Mouse (Mus musculus) midbrain, embryonic 14.5 days (tissue): Measurements from ENCODE around the gene Gm10842. TPM values are rescaled to one million over a fixed set of nuclear protein-coding genes. Genes with fewer than 3 reads are reported as not detected.
A peak's percentile ranks its signal among the peaks of the same experiment; 100 is the strongest.

ENCODE experiments used
- ATAC-seq: fragments of 200-750 bp; cut with Nextera tagmentation; 2 replicates; pipeline ENCODE4 v1.8.0; 2017; ENCODE audit warnings: moderate number of reproducible peaks, moderate library complexity; ENCODE audit not compliant: low FRiP score, low TSS enrichment
- DNase-seq: peaks from one replicate; pipeline ENCODE4 v3.0.0-alpha.2; 2015
- H3K27ac ChIP-seq: fragments of 300-500 bp; sonication (generic); replicated peaks from 2 replicates; pipeline ENCODE4 v1.5.1; 2014; ENCODE audit warnings: mild to moderate bottlenecking, low read depth, low read length, moderate library complexity
- H3K27me3 ChIP-seq: fragments of 300-500 bp; sonication (generic); 2 replicates; pipeline ENCODE4 v1.6.1; 2014; ENCODE audit warnings: low read length, control low read depth, mixed read lengths; ENCODE audit not compliant: control insufficient read depth, insufficient read depth
- H3K36me3 ChIP-seq: fragments of 300-500 bp; sonication (generic); 2 replicates; pipeline ENCODE4 v1.6.1; 2014; ENCODE audit warnings: low read length, control low read depth; ENCODE audit not compliant: control insufficient read depth, insufficient read depth
- H3K4me1 ChIP-seq: fragments of 300-500 bp; sonication (generic); 2 replicates; pipeline ENCODE4 v1.6.1; 2014; ENCODE audit warnings: mild to moderate bottlenecking, antibody characterized with exemption, low read length, control low read depth; ENCODE audit not compliant: control insufficient read depth, insufficient read depth
- H3K4me2 ChIP-seq: fragments of 300-500 bp; sonication (generic); 2 replicates; pipeline ENCODE4 v1.6.1; 2014; ENCODE audit warnings: mild to moderate bottlenecking, low read length, moderate library complexity
- H3K4me3 ChIP-seq: fragments of 300-500 bp; sonication (generic); replicated peaks from 2 replicates; pipeline ENCODE4 v1.5.1; 2014; ENCODE audit warnings: low read depth, low read length
- H3K9ac ChIP-seq: fragments of 300-500 bp; sonication (generic); replicated peaks from 2 replicates; pipeline ENCODE4 v1.6.1; 2014; ENCODE audit warnings: mild to moderate bottlenecking, low read length, moderate library complexity
- H3K9me3 ChIP-seq: fragments of 300-500 bp; sonication (generic); 2 replicates; pipeline ENCODE4 v1.6.1; 2016; ENCODE audit warnings: low read length, control low read depth, mixed read lengths; ENCODE audit not compliant: control insufficient read depth
- WGBS: fragments of 180-500 bp; shearing (Covaris S2); extraction: QIAGEN DNeasy Blood & Tissue Kit; methylation state at CpG from one replicate; pipeline ENCODE4 v1.1.7; 2014; 5-methylcytosine and 5-hydroxymethylcytosine counted together
- polyA plus RNA-seq: library from polyadenylated mRNA; unstranded; fragments of >200 nt; fragmentation: Nextera tagmentation; extraction: Ambion mirVana; gene quantifications from 2 replicates; pipeline ENCODE4 v1.2.1, GENCODE M21; 2014

Gm10842 gene
- polyA plus RNA-seq, 1 experiment from 2014 or later: not detected

DNA sequence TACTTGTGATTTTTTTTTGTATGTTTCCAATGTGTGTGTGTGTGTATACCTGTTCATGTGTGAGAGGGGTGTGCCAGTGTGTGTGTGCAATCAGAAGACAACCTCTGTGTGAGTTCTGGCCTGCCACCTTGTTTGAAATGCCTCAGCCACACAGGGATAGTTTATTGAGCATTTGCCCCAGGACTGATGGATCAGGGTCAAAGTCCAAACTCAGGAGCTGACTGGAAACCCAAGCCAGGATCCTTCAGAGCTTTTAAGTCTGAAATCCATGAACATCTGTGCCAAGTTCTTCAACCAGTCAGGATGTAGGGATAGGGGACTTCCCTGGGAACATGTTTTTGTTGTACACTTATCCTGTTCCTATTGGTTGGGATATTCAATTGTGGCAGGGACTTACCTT lies 11.4 kb downstream of the Gm10842 start:
- Histone ChIP-seq H3K9ac (no peak overlapping the region), H3K4me3 (no peak overlapping the region), H3K4me2 (no peak overlapping the region), H3K9me3 (no peaks in the 10 kb centered on the region), H3K36me3 (no peaks in the 10 kb centered on the region), H3K4me1 (0 out of 2 replicates have a peak, but pooled peaks cover 4% of the 10 kb centered on the region), H3K27ac (no peak overlapping the region), H3K27me3 (no peaks in the 10 kb centered on the region)
- no peak for ATAC-seq
- DNase-seq: no peak

DNA sequence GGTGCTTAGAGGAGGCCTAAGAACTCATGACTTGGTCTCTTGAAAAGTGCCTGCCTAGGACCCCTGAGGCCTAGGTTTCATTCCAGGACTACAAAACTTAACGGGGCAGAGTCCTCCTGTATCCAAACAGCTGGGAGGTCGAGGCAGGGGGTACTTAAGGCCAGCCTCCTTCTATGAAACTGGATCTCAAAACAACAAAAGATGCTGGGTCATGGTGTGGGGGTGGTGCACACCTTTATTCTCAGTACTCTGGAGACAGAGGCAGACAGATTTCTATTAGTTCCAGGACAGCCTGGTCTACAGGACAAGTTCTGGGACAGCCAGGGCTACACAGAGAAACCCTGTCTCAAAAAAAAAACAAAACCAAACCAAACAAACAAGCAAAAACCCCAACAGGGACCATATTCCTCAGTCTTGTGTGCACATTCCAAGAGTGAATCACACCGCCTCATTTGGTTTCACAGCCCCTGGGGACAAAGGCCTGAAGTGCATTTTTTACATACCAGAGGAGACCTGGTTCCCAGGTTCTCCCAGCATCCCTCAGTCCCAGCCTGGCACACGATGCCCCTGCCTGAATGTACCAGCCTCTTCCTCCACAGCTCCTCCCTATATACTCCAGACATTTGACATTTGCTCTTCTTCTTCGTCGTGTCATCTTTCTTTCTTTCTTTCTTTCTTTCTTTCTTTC lies 13.1 kb downstream of the Gm10842 start:
- no peak for ATAC-seq

DNA sequence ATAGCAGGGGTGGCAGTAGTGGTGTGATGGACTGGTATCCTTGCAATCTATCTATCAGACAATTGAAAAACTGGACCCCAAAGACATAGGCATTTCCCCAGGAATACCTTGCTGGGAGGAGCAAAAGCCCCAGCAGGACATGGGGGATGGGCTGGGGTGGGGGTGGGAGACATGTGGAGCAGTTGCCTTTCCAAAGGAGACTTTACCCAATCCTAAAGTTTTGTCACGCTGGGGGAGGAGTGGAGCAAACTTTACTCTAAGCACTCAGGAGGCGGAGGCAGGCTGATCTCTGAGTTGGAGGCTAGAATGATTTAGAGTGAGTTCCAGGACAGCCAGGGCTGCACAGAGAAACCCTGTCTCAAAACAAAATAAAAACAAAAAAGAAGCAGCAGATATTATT lies 14.7 kb downstream of the Gm10842 start:
- Histone ChIP-seq H3K27me3 (no peaks in the 10 kb centered on the region), H3K9me3 (peaks cover 12% of the 10 kb centered on the region), H3K36me3 (no peaks in the 10 kb centered on the region), H3K27ac (no peak overlapping the region), H3K4me2 (no peak overlapping the region), H3K4me1 (no peaks in the 10 kb centered on the region), H3K9ac (no peak overlapping the region), H3K4me3 (no peak overlapping the region)
- no peak for DNase-seq
- 95% methylated on average over 2 of the region's 2 CpGs for WGBS
- no peak for ATAC-seq

More for the DNA sequence above, 13.1 kb downstream of the Gm10842 start:
- Histone ChIP-seq H3K27ac (no peak overlapping the region), H3K9ac (no peak overlapping the region), H3K4me1 (no peaks in the 10 kb centered on the region), H3K36me3 (no peaks in the 10 kb centered on the region), H3K27me3 (no peaks in the 10 kb centered on the region), H3K4me2 (no peak overlapping the region), H3K4me3 (no peak overlapping the region), H3K9me3 (peaks cover 4% of the 10 kb centered on the region)
- WGBS: 64% methylated on average over 6 of the region's 6 CpGs
- DNase-seq: no peak

DNA sequence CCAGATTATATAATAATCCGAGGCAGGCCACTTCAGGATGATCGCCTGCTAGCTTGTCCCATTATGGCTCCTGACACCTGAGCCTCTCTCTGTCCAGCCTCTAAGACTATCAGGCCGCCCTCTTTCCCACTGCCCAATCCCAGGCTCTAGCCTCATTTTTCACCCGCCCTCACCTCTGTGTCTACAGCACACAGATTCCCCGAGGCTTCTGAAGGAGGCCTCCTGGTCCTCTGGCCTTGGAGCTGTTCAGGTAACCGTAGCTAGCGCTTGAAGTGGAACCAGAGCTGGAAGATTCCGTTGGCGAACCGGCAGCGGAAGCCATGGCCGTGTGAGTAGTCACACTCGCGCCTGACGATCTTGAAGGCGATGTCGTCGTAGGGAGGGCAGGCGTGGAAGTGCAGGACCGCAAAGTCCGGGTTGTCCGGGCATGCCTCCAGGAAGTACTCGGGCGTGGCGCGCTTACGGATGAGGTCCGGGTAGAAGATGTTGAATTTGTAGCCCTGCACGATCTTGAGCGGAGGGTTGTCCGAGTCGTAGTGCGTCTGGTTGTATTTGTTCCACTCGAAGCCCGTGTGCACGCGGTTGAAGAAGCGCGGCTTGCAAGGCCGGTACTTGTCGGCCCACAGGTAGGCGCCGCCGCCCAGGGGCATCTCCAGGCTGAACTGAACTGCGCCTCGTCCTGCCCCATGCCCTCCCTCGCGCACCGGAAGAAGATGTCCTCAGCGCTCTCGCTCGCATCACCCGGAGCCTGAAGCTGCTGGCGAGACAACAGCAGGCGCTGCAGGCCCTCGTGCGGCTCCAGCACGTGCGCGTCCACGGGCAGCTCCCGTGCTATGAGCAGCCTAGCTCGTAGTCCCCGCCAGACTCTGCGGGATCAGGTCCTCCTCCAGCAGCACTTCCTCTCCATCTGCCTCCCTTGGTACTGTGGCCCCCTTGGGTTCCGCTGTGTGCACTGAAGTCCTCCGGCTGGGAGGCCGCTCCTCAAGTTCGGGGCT lies 18.1 kb downstream of the Gm10842 start:
- Histone ChIP-seq H3K9me3 (peaks cover 12% of the 10 kb centered on the region), H3K36me3 (no peaks in the 10 kb centered on the region), H3K9ac (no peak overlapping the region), H3K4me3 (no peak overlapping the region), H3K4me2 (no peak overlapping the region), H3K4me1 (no peaks in the 10 kb centered on the region), H3K27ac (no peak overlapping the region), H3K27me3 (no peaks in the 10 kb centered on the region)
- ATAC-seq: no peak
- WGBS: 86% methylated on average over 69 of the region's 69 CpGs
- no peak for DNase-seq

DNA sequence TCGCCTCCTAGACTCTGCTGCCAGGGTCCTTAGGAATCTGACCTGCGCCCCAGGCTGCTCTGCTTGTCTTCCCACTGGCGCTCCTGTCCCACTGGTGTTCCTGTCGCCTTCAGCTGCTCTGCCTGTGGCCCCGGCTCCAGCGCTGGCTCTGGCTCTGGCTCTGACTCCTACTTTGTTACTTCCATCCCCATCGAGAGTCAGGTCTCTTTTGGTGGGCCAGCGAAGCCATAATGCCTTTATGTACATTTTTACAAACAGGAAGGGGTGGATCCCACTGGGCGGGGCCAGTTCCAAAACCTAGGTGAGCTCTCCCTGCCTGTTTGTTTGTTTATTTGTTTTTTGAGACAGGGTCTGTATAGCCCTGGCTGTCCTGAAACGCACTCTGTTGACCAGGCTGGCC lies 20.1 kb downstream of the Gm10842 start:
- ATAC-seq (no peak), DNase-seq (no peak)
- H3K4me1 ChIP-seq: no peaks in the 10 kb centered on the region
- no peaks in the 10 kb centered on the region for H3K27me3 ChIP-seq
- WGBS: 92% methylated on average over 10 of the region's 10 CpGs
- no peak overlapping the region for H3K27ac ChIP-seq
- H3K9me3 ChIP-seq: peaks cover 12% of the 10 kb centered on the region
- H3K9ac ChIP-seq: no peak overlapping the region
- H3K4me3 ChIP-seq: no peak overlapping the region
- H3K36me3 ChIP-seq: no peaks in the 10 kb centered on the region
- no peak overlapping the region for H3K4me2 ChIP-seq

DNA sequence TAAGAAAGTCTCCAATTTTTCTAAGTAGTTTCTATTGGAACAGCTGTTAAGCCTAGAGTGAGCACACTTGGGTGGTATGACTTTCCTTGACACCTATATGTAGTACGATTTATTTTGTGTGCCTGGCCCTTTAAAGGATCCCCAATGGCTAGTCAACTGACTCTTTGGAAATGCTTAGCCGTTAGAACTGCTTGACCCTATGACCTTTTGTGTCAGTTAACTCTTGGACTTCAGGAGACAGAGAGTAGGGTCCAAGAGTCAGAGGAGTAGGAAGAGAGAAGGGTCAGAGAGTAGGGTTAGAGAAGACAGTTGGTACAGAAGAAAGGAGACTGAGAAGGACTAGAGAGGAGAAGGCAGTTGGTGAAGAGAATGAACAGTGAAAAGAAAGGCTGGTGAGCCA lies 31.8 kb downstream of the Gm10842 start, which contains the start of gene Tlk2:
Gene Tlk2 (plus strand): TSS at position 292 of the 400 bp plus-strand sequence.
- H3K9ac ChIP-seq: no peak within 1 kb of the TSS
- DNase-seq (no peak), ATAC-seq (no peak)
- H3K4me3 ChIP-seq: peak within 1 kb of the TSS; percentile 91; the same call in 1 of the 2 replicates
- H3K27me3 ChIP-seq: no peaks in the 10 kb centered on the region
- WGBS: 49% methylated on average over 2 of the region's 2 CpGs
- no peak within 1 kb of the TSS for H3K27ac ChIP-seq
- peak within 1 kb of the TSS; percentile 88 for H3K4me2 ChIP-seq
- no peaks in the 10 kb centered on the region for H3K9me3 ChIP-seq
- no peaks in the 10 kb centered on the region for H3K36me3 ChIP-seq
- peaks cover 18% of the 10 kb centered on the region for H3K4me1 ChIP-seq

DNA sequence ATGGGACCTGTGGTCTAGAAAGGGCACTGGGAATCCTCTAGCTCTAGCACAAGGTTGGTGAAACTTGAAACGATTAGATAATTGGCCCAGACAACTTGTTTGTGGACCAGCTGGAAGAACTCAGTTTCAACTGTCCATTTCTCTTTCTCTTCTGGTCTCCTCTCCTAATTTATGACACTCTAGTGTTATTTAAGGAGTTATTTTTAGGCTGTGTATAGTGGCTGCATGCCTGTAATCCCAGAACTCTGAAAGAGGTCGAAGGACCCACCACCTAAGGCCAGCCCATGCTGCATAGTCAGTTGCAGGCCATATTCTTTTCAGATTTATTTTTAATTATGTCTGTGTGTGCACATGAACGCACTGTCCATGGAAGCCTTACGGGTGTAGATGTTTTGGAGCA lies 32.8 kb downstream of the Gm10842 start:
- 87% methylated on average over 4 of the region's 4 CpGs for WGBS

DNA sequence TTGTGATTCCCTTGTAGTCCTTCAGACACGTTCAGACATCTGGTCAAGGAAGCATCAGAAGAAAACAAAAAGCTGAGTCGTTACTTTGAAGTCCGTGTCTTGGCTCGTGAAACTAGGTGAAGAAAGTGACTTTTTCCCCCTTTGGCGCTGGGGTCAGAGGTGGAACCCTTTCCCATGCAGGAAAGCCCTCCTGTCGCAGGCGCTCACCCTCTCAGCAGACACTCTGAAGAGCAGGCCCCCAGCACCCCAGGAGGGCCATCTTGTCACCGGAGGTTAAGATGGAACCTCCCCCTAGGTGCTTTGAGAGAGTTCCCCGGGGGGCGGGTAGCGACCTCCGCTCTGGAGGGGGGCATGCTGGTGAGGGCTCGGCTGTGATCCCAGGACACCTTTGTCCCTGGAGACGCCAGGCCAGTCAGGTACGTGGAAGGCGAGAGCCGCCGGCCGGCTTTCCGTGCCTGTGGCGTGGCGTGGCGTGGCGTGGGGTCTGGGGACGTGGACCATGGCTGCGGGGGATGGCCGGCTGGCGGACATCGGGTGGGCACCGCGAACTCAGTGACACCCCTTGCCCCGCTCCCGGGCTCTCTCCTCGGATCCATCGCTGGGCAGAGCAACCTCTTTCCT lies 33.9 kb downstream of the Gm10842 start:
- DNase-seq (peak; percentile 59), ATAC-seq (no peak; the same call in 1 of the 2 replicates)
- Histone ChIP-seq H3K9me3 (no peaks in the 10 kb centered on the region), H3K27ac (peak overlapping the region; percentile 93), H3K9ac (peak overlapping the region; percentile 97), H3K36me3 (peaks cover 13% of the 10 kb centered on the region), H3K4me3 (peak overlapping the region; percentile 91), H3K4me1 (peaks cover 18% of the 10 kb centered on the region), H3K4me2 (peak overlapping the region; percentile 88), H3K27me3 (no peaks in the 10 kb centered on the region)
- under 1% methylated on average over 34 of the region's 35 CpGs for WGBS

More for the DNA sequence above, 32.8 kb downstream of the Gm10842 start:
- Histone ChIP-seq H3K4me3 (peak overlapping the region; percentile 91), H3K27me3 (no peaks in the 10 kb centered on the region), H3K9me3 (no peaks in the 10 kb centered on the region), H3K9ac (no peak overlapping the region), H3K27ac (no peak overlapping the region), H3K4me1 (peaks cover 18% of the 10 kb centered on the region), H3K4me2 (peak overlapping the region; percentile 88), H3K36me3 (peaks cover 5% of the 10 kb centered on the region; the same call in 1 of the 2 replicates)
- ATAC-seq: no peak
- DNase-seq: no peak
